Mouse (Mus musculus): ENCODE measurements around the gene Arap1.

- TF ChIP-seq CTCF (IDR thresholded peaks at IDR 0.05; ENCODE audit: borderline replicate concordance, insufficient read depth, low read length) (no peak), POLR2A (IDR thresholded peaks at IDR 0.05; ENCODE audit: low read depth, low read length) (no peak)
Measured at GRCm38 (mm10) chr7:101383756-101384155, 35.9 kb downstream of the Arap1 start.

Measured in embryonic fibroblast, embryonic 13.5 days (primary cell).